Mouse (Mus musculus): ENCODE results near the gene Mast4.

GRCm38 (mm10) chr13:103056451-103056850, 277.8 kb downstream of the Mast4 start:
- TF ChIP-seq CTCF (IDR thresholded peaks at IDR 0.05; ENCODE audit: low read depth) = no peak
- no peak for TF ChIP-seq EP300 (IDR thresholded peaks at IDR 0.05; ENCODE audit: low read depth)

All from liver, embryonic 14.5 days (tissue).